Mouse (Mus musculus) thymus, postnatal 14 days (tissue): ENCODE measurements around the gene Med15.

Experiments used
- DNase-seq: peaks from one replicate; pipeline ENCODE4 v3.0.0; 2021

Med15 gene

GRCm38 (mm10) chr16:17729974-17730373 lies 2.7 kb downstream of the Med15 start:
- DNase-seq, result no peak

GRCm38 (mm10) chr16:17727179-17727861 lies 5.4 kb downstream of the Med15 start:
- peak; percentile 75 for DNase-seq

- DNase-seq, result no peak
Observed at GRCm38 (mm10) chr16:17724448-17724847, 8.2 kb downstream of the Med15 start.

GRCm38 (mm10) chr16:17723325-17723626 lies 9.4 kb downstream of the Med15 start:
- no peak for DNase-seq

- peak; percentile 93 for DNase-seq
Observed at GRCm38 (mm10) chr16:17722461-17723324, 10.0 kb downstream of the Med15 start.

GRCm38 (mm10) chr16:17721822-17722460 lies 10.8 kb downstream of the Med15 start:
- no peak for DNase-seq

GRCm38 (mm10) chr16:17721114-17721808 lies 11.4 kb downstream of the Med15 start:
- no peak for DNase-seq

- no peak for DNase-seq
Observed at GRCm38 (mm10) chr16:17717791-17718190, 14.9 kb downstream of the Med15 start.

- no peak for DNase-seq
Observed at GRCm38 (mm10) chr16:17707541-17707940, 25.1 kb downstream of the Med15 start.

GRCm38 (mm10) chr16:17701043-17701405 lies 31.7 kb downstream of the Med15 start:
- no peak for DNase-seq

- DNase-seq, result no peak
Observed at GRCm38 (mm10) chr16:17700386-17701042, 32.2 kb downstream of the Med15 start.

- DNase-seq, result no peak
Observed at GRCm38 (mm10) chr16:17694860-17695259, 37.8 kb downstream of the Med15 start.

GRCm38 (mm10) chr16:17669886-17670285 lies 62.8 kb downstream of the Med15 start:
- DNase-seq, result no peak

- no peak for DNase-seq
Observed at GRCm38 (mm10) chr16:17665568-17665967, 67.1 kb downstream of the Med15 start.

- DNase-seq, result no peak
Observed at GRCm38 (mm10) chr16:17656212-17656871, 76.3 kb downstream of the Med15 start.

GRCm38 (mm10) chr16:17654188-17654795 lies 78.4 kb downstream of the Med15 start:
- no peak for DNase-seq

GRCm38 (mm10) chr16:17653601-17654000 lies 79.1 kb downstream of the Med15 start:
- no peak for DNase-seq

GRCm38 (mm10) chr16:17652607-17653006 lies 80.1 kb downstream of the Med15 start:
- no peak for DNase-seq

GRCm38 (mm10) chr16:17650711-17651110 lies 82.0 kb downstream of the Med15 start:
- no peak for DNase-seq

- DNase-seq, result no peak
Observed at GRCm38 (mm10) chr16:17649925-17650605, 82.6 kb downstream of the Med15 start.
